Mouse (Mus musculus): ENCODE measurements around the gene Atp6ap2. TPM values are rescaled to one million over a fixed set of nuclear protein-coding genes. Genes with fewer than 3 reads are reported as not detected.

Gene Atp6ap2
- polyA plus RNA-seq (2015; fragmentation: Nextera tagmentation; extraction: Ambion mirVana): 112 and 115 TPM in 2 replicates

GRCm38 (mm10) chrX:12587192-12587957 is at the start of gene Atp6ap2:
Gene Atp6ap2 (plus strand): TSS chrX:12587801.
- TF ChIP-seq EP300 (optimal IDR thresholded peaks at IDR 0.05) (no peak), CTCF (IDR thresholded peaks at IDR 0.05; ENCODE audit: low read depth) (no peak)
- Histone ChIP-seq H3K9ac (ENCODE audit: low read length) (peak within 1 kb of the TSS; percentile 80), H3K9me3 (ENCODE audit: control insufficient read depth, low read length) (no peaks in the 10 kb centered on the region), H3K27me3 (ENCODE audit: control insufficient read depth, insufficient read depth, low read length) (no peaks in the 10 kb centered on the region), H3K4me3 (ENCODE audit: low read depth, low read length) (peak within 1 kb of the TSS; percentile 67), H3K36me3 (ENCODE audit: control insufficient read depth, insufficient read depth, low read length) (no peaks in the 10 kb centered on the region), H3K27ac (replicated peaks) (peak within 1 kb of the TSS; percentile 89), H3K4me1 (replicated peaks; ENCODE audit: control insufficient read depth, insufficient read depth) (no peaks in the 10 kb centered on the region), H3K4me2 (replicated peaks; ENCODE audit: low read depth) (peak within 1 kb of the TSS; percentile 57)
- WGBS: 13% methylated on average over 45 of the region's 49 CpGs
- peak; percentile 99 for ATAC-seq (ENCODE audit: low FRiP score, low TSS enrichment)
- peak; percentile 92 for DNase-seq (ENCODE audit: low spot score)

GRCm38 (mm10) chrX:12544417-12544816 is 43.2 kb upstream of the Atp6ap2 start:
- no peaks in the 10 kb centered on the region for H3K36me3 ChIP-seq (ENCODE audit: control insufficient read depth, insufficient read depth, low read length)
- DNase-seq (ENCODE audit: low spot score): no peak
- no peak overlapping the region for H3K27ac ChIP-seq (replicated peaks)
- H3K9me3 ChIP-seq (ENCODE audit: control insufficient read depth, low read length): no peaks in the 10 kb centered on the region
- H3K4me2 ChIP-seq (replicated peaks; ENCODE audit: low read depth): no peak overlapping the region
- H3K9ac ChIP-seq (ENCODE audit: low read length): no peak overlapping the region
- no peak for ATAC-seq (ENCODE audit: low FRiP score, low TSS enrichment)
- TF ChIP-seq EP300 (optimal IDR thresholded peaks at IDR 0.05) (no peak), CTCF (IDR thresholded peaks at IDR 0.05; ENCODE audit: low read depth) (no peak)
- H3K27me3 ChIP-seq (ENCODE audit: control insufficient read depth, insufficient read depth, low read length): no peaks in the 10 kb centered on the region
- H3K4me3 ChIP-seq (ENCODE audit: low read depth, low read length): no peak overlapping the region
- WGBS: 72% methylated on average over 1 of the region's 1 CpGs
- no peaks in the 10 kb centered on the region for H3K4me1 ChIP-seq (replicated peaks; ENCODE audit: control insufficient read depth, insufficient read depth)

- no peaks in the 10 kb centered on the region for H3K4me1 ChIP-seq (replicated peaks; ENCODE audit: control insufficient read depth, insufficient read depth)
- WGBS: 65% methylated on average over 7 of the region's 7 CpGs
Measured at GRCm38 (mm10) chrX:12557086-12557485, 30.5 kb upstream of the Atp6ap2 start.

GRCm38 (mm10) chrX:12571407-12571806 is 16.2 kb upstream of the Atp6ap2 start:
- no peak for ATAC-seq (ENCODE audit: low FRiP score, low TSS enrichment)
- no peak overlapping the region for H3K27ac ChIP-seq (replicated peaks)

More at GRCm38 (mm10) chrX:12557086-12557485, 30.5 kb upstream of the Atp6ap2 start:
- H3K9ac ChIP-seq (ENCODE audit: low read length): no peak overlapping the region
- no peak for ATAC-seq (ENCODE audit: low FRiP score, low TSS enrichment)
- H3K27ac ChIP-seq (replicated peaks): no peak overlapping the region
- H3K9me3 ChIP-seq (ENCODE audit: control insufficient read depth, low read length): no peaks in the 10 kb centered on the region
- no peaks in the 10 kb centered on the region for H3K36me3 ChIP-seq (ENCODE audit: control insufficient read depth, insufficient read depth, low read length)
- TF ChIP-seq CTCF (IDR thresholded peaks at IDR 0.05; ENCODE audit: low read depth) (no peak), EP300 (optimal IDR thresholded peaks at IDR 0.05) (no peak)
- no peak overlapping the region for H3K4me3 ChIP-seq (ENCODE audit: low read depth, low read length)
- H3K27me3 ChIP-seq (ENCODE audit: control insufficient read depth, insufficient read depth, low read length): no peaks in the 10 kb centered on the region
- H3K4me2 ChIP-seq (replicated peaks; ENCODE audit: low read depth): no peak overlapping the region
- DNase-seq (ENCODE audit: low spot score): peak; percentile 12

GRCm38 (mm10) chrX:12577936-12578335 is 9.7 kb upstream of the Atp6ap2 start:
- no peak overlapping the region for H3K9ac ChIP-seq (ENCODE audit: low read length)
- H3K9me3 ChIP-seq (ENCODE audit: control insufficient read depth, low read length): no peaks in the 10 kb centered on the region
- H3K27me3 ChIP-seq (ENCODE audit: control insufficient read depth, insufficient read depth, low read length): no peaks in the 10 kb centered on the region
- WGBS: 51% methylated on average over 3 of the region's 3 CpGs
- no peaks in the 10 kb centered on the region for H3K4me1 ChIP-seq (replicated peaks; ENCODE audit: control insufficient read depth, insufficient read depth)
- H3K4me2 ChIP-seq (replicated peaks; ENCODE audit: low read depth): no peak overlapping the region
- no peaks in the 10 kb centered on the region for H3K36me3 ChIP-seq (ENCODE audit: control insufficient read depth, insufficient read depth, low read length)
- H3K4me3 ChIP-seq (ENCODE audit: low read depth, low read length): no peak overlapping the region
- no peak for ATAC-seq (ENCODE audit: low FRiP score, low TSS enrichment)
- no peak overlapping the region for H3K27ac ChIP-seq (replicated peaks)
- no peak for TF ChIP-seq EP300 (optimal IDR thresholded peaks at IDR 0.05)
- no peak for TF ChIP-seq CTCF (IDR thresholded peaks at IDR 0.05; ENCODE audit: low read depth)
- DNase-seq (ENCODE audit: low spot score): no peak

More at GRCm38 (mm10) chrX:12571407-12571806, 16.2 kb upstream of the Atp6ap2 start:
- Histone ChIP-seq H3K4me1 (replicated peaks; ENCODE audit: control insufficient read depth, insufficient read depth) (no peaks in the 10 kb centered on the region), H3K9ac (ENCODE audit: low read length) (no peak overlapping the region), H3K4me2 (replicated peaks; ENCODE audit: low read depth) (no peak overlapping the region), H3K9me3 (ENCODE audit: control insufficient read depth, low read length) (no peaks in the 10 kb centered on the region), H3K4me3 (ENCODE audit: low read depth, low read length) (no peak overlapping the region), H3K27me3 (ENCODE audit: control insufficient read depth, insufficient read depth, low read length) (no peaks in the 10 kb centered on the region), H3K36me3 (ENCODE audit: control insufficient read depth, insufficient read depth, low read length) (no peaks in the 10 kb centered on the region)
- no peak for DNase-seq (ENCODE audit: low spot score)
- TF ChIP-seq EP300 (optimal IDR thresholded peaks at IDR 0.05): no peak
- TF ChIP-seq CTCF (IDR thresholded peaks at IDR 0.05; ENCODE audit: low read depth): no peak
- WGBS: 33% methylated on average over 1 of the region's 1 CpGs

- Histone ChIP-seq H3K9me3 (ENCODE audit: control insufficient read depth, low read length) (no peaks in the 10 kb centered on the region), H3K27ac (replicated peaks) (no peak overlapping the region), H3K4me3 (ENCODE audit: low read depth, low read length) (no peak overlapping the region), H3K4me1 (replicated peaks; ENCODE audit: control insufficient read depth, insufficient read depth) (no peaks in the 10 kb centered on the region), H3K27me3 (ENCODE audit: control insufficient read depth, insufficient read depth, low read length) (no peaks in the 10 kb centered on the region), H3K9ac (ENCODE audit: low read length) (no peak overlapping the region), H3K36me3 (ENCODE audit: control insufficient read depth, insufficient read depth, low read length) (no peaks in the 10 kb centered on the region), H3K4me2 (replicated peaks; ENCODE audit: low read depth) (no peak overlapping the region)
- no peak for ATAC-seq (ENCODE audit: low FRiP score, low TSS enrichment)
- 66% methylated on average over 2 of the region's 2 CpGs for WGBS
- TF ChIP-seq EP300 (optimal IDR thresholded peaks at IDR 0.05) (no peak), CTCF (IDR thresholded peaks at IDR 0.05; ENCODE audit: low read depth) (no peak)
- no peak for DNase-seq (ENCODE audit: low spot score)
Measured at GRCm38 (mm10) chrX:12578339-12578868, 9.2 kb upstream of the Atp6ap2 start.
